In genomic region chr2:92382759-92383158, GRCm38 (mm10) we compare ENCODE assay signal across 19 mouse cellular contexts. TPM values are rescaled to one million over a fixed set of nuclear protein-coding genes. Genes with fewer than 3 reads are reported as not detected.
"Had no signal": no experiment of that assay in that cellular context is flagged by ENCODE, and none has a peak within 500 bp of the region (broad histone marks: within the 10 kb centered on the region; RNA-seq: fewer than 3 reads in every experiment).

No protein-coding gene starts in this region.

- DNase-seq: liver, postnatal 0 days; lung, adult 2 months; lung, postnatal 14 days; lung, postnatal 36 days; right cerebral cortex, postnatal 14 days; thymus, adult 2 months; thymus, postnatal 25 days; thymus, postnatal 4 days had no signal

- H3K27me3 ChIP-seq: lung, embryonic 15.5 days; midbrain, embryonic 13.5 days; midbrain, embryonic 15.5 days; neural tube, embryonic 12.5 days; stomach, embryonic 15.5 days had no signal

- H3K27ac ChIP-seq: lung, embryonic 15.5 days; macrophage; midbrain, embryonic 13.5 days; midbrain, embryonic 15.5 days; neural tube, embryonic 12.5 days; stomach, embryonic 15.5 days; stomach, postnatal 0 days had no signal

- H3K4me3 ChIP-seq: lung, embryonic 15.5 days; megakaryocyte, embryonic 14.5 days; midbrain, embryonic 13.5 days; midbrain, embryonic 15.5 days; neural tube, embryonic 12.5 days; stomach, embryonic 15.5 days had no signal

RNA-seq across cellular contexts. Expression of gene Large2, which starts 8.1 kb away (rescaled TPM):
- total RNA-seq: monocyte, adult 5-6 weeks; neutrophil, adult 5-6 weeks had no signal
- polyA plus RNA-seq: macrophage had no signal

RNA-seq across cellular contexts. Expression of gene Mapk8ip1, which starts 18.3 kb away (rescaled TPM):
- total RNA-seq: megakaryocyte progenitor cell, adult 5-6 weeks; monocyte, adult 5-6 weeks; neutrophil, adult 5-6 weeks had no signal
